Mouse (Mus musculus): ENCODE results near the gene Gm20532. TPM values are rescaled to one million over a fixed set of nuclear protein-coding genes. Genes with fewer than 3 reads are reported as not detected.

Gm20532 gene
- total RNA-seq (2021): not detected

DNA sequence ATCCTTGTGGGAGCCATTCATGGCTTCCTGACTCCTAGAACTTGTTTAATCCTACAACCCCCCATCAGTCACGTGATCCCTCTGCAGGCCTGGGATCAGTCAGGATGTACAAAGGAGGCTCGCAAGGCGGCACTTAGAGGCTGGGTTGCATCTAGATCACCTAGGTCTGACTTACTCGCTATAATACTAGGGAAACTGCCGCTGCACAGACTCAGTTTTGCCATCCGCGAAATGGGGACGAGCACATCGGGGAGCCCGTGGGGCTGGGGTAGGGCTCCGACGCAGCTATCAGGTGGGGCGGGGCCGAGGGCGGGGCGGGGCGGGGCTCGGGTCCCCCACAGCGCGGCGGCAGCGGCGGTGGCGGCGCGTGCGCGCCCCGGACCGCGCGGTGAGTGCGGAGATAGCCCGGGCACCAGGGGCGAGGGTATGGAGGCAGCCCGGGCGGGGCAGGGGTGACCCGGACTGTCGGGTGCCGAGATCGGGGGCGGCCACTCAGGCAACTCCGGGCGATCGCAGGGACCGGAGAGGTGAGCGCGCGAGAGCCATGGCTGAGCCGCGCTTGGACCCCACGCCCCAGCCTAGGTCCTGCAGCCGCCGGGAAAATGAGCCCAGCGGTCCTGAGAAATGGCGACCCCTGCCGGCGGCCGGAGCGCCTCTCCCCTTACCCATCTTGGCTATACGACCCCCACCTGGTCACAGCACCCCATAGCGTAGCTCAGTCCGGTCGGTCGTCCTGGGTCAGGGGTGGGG is at the start of gene Gm20532:
Gm20532 (plus strand) TSS at position 346 of the 750 bp plus-strand sequence.
- peak; percentile 83 for DNase-seq
- intact Hi-C loops (cut with DNase I): no loop called here

DNA sequence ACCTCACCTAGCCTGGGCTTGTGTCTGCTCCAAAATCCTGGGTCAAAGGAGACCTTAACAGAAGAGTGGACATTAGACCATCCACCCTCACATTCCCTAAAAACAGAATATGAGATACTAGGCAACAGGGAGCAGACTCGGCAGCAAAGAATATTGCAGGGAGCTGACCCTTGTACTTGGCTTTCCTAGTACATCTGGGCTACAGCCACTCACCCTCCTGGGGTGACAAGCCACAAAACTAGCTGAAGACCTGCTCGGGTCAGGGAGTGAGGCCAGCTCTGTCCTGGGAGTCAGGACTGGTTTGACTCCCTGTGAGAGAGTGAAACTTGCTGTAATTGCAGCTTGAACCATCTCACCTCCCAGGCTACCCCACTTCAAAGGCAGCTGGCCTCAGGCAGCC is 46.9 kb upstream of the Gm20532 start:
- intact Hi-C loops (cut with DNase I): no loop called here
- DNase-seq: no peak

DNA sequence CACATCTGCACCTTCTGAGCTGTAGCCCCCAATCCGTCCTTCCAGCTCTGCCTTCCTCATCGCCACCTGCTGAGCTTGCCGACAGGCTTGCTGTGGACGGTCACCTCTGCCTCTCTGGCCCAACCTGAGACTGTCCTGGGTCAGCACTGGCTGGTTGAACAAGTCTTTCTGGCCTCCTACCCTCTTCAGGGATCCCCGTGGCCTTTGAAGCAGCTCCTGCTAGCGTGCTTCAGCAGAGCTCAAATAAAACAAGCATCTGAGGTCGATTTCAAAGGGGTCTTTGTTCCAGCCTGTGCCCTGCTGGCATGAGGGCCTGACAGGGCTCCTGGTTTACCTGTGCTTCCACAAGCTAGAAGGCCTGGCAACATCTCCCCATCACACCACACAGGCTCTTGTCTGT is 45.7 kb upstream of the Gm20532 start:
- DNase-seq: no peak
- intact Hi-C loops (cut with DNase I): no loop called here

DNA sequence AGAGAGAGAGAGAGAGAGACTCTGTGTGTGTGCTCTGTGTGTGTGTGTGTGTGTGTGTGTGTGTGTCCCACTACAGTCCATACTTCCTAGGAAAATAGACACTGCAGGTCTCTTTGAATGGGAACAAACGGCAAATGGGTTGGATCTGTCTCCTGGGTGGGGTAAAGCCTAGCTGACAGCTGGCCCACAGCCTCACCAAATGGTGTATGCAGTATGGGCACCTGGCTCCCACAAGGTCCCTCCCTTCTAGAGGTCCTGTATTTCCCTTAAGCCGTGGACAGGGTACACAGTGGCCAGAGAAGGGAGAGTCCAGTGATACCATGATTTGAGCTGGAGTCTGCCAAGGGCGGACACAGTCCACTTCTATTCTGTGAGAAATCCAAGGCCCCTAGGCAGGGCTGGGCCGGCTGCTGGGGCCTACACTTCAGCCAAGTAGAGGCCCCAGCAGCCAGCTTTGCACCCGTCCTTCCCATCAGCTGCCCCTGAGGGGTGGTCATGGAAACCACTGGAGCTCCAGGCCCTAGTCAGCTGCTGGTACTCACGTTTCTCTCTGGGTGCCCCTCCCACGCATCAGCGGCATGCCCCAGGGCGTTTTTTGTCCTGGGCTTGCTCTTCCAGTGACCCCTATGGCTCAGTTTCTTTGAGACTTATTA is 45.1 kb upstream of the Gm20532 start:
- intact Hi-C loops (cut with DNase I): no loop called here
- peak; percentile 57 for DNase-seq

DNA sequence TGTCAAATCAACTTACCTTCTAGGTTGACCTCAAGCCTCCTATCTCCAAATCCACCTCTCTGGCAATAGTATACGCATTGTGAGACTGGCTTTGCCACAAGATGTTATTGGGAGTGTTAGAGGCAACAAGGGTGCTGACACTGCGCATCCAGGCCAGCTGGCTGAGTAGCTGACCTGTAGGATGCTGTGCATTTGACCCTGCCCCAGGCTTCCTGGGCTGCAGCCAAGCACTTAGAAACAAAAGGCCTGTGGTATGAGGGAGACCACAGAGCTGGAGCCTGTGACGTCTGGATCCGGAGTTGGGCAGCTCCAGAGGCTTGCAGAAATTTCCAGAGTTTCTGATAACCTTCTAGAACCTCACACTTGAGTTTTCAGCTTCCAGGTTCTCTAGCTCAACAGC is 43.3 kb upstream of the Gm20532 start:
- no peak for DNase-seq
- intact Hi-C loops (cut with DNase I): no loop called here

DNA sequence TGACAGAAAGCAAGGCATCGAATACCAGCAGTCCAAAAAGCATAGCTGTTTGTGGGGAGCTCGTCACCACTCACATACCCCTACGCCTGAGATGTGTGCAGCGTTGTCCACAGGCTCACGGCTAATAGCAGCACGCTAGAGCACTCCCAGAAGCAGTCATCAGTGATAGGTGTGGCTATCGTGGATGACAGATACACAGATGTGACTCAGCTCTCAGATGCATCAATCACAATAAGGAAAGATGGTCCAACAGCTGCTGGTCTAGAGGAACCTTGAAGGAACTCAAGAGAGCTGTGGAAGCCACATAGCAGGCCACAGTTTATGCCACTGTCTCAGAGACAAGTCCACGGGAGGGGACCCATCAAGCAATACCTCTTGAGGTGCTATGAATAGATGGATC is 42.7 kb upstream of the Gm20532 start:
- intact Hi-C loops (cut with DNase I): no loop called here
- DNase-seq: no peak

DNA sequence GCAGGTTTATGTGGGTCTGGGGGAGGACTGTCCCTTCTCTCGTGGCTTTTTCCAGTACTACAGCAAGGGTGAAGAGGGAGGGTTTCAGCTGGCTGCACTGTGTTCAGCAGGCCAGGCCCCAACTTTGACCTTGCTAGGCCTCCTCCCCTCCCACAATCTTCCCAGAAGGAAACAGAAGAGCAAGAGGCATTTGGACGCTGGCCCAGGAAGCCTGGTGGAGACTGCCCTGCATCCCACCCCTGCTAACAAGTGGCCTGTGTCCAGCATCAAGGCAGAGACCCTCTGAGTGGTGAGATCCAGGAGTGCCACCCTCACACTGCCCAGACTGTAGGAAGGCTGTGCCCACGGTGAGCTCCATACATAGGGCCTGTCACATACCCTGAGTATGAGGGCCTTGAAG is 42.2 kb upstream of the Gm20532 start:
- intact Hi-C loops (cut with DNase I): no loop called here
- no peak for DNase-seq

DNA sequence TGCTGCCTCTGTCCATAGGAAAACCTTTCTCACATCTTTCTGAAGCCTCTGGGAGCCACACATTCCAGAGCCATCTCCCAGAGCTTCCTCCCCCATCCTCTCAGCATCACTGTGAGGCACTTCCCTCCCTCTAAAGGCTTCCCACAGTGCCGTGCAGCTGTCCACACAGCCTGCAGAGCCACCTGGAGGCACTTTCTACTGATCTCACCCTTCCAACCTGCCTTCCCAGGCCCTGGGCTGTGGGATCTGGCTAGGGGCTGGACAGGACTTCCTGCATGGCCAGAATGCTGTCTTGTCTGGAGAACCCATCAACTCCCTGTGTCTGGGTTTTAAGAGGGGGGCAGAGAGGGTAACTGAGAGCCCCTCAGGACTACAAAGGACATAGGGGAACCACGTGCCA is 39.0 kb upstream of the Gm20532 start:
- no peak for DNase-seq
- intact Hi-C loops (cut with DNase I): no loop called here

DNA sequence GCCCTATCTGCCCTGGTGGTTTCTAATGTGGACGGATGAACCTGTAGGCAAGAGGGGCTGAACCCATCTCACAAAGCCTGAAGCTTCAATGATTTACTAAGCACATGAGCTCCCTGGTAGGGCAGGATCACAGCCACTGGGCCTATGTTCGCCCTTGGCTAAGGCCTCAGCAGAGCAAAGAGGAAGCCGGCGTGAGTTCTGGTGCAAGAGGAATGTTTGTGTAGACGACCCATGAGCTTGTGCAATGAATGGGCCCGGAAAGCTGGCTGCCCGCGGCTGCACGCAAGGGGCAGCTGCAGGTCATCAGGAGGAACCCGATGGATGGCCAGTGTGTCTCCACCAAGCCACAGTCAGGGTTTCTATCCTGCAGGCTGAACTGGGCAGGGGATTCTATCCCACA is 36.6 kb upstream of the Gm20532 start:
- intact Hi-C loops (cut with DNase I): no loop called here
- DNase-seq: no peak

DNA sequence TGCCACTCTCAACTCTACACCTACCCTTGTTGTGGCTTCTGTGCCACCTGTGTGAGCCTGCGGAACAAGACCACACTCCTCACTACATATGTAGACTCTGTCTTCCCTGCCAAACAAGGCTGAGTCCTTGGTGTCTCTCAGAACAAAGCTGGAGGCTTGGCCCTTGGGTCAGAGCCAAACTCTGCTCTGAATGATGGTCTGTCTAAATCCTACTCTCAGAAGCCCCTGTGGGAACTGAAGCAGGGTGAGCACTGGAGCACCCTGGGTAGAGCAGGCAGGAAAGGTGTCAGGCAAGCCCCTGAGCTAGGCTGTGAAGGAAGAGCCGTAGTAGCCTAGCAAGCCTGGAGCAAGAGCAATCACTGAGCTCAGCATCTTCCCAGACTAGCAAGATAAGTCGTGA is 36.2 kb upstream of the Gm20532 start:
- no peak for DNase-seq
- intact Hi-C loops (cut with DNase I): no loop called here

DNA sequence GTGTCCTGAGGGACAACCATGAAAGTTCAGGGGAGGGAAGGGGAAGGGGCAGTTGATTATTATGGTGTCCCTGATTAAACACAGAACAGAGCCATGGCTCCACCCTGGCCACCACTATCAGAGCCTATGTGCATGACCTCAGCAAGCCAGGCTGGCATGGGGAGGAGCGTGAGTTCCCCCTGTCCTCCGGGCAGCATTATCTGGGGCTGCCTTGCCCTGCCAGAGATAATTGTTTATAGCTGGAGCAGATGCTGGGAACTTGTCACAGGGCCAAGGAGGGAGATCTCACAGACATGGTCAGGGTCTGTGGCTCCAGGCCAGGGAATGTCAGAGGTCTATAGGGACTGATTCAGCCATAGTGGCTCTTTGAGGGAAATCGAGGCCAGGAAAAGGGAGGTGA is 35.7 kb upstream of the Gm20532 start:
- intact Hi-C loops (cut with DNase I): no loop called here
- peak; percentile 54 for DNase-seq

DNA sequence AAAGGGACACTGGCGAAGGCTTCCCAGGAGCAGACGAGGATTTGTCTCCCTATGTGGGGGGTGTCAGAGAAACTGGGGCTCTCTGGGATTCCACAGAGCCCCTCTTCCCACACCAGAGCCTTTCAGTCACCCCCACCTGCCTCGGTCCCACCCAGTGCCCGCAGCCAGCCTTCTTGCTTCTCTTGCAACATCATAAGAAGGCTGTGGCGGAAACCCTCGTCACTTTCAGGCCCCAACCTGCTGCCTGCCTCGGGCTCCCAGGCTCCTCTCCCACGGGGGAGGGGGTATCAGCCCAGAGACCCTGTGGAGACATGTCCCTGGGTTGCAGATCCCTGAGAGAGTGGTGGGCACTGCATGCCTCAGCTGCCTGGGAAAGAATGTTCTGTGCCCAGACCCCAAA is 35.0 kb upstream of the Gm20532 start:
- intact Hi-C loops (cut with DNase I): no loop called here
- no peak for DNase-seq

DNA sequence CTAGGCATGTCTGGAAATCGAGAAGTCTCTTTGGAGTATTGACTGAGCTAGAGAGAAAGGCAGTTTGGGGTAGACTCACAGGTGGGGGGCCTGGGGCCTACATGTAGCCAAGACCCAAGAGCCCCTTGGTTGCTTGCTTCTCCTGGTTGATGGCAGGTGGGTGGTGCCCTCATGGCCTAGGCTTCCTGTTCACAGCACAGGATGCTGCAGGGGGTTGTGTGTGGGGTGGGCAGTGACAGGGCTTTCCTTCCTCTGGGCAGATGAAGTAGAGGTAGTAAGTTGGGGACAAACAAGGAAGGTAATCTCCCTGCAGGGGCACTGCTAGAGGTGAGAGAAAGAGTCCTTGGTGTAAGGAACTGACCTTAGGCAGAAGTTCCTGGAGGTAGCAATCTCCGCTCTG is 34.4 kb upstream of the Gm20532 start:
- DNase-seq: no peak
- intact Hi-C loops (cut with DNase I): no loop called here

DNA sequence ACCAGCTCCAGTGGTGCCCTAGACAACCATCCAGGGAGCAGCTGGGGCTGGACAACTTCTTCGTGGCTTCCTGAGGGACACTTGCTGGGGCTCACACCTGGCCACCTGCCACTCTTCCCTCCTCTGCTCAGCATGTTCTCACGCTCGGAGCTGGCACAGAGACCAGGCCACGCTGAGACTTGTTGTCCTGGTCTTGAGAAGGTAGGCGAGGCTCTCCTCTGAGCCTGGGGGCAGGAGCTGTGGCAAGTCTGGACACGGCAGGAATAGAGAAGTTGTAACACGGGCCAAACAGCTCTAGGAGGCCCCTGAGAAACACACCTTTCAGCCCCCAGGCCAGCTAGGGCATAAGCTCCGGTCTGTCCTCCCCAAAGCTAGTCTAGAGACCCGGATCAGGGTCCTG is 32.5 kb upstream of the Gm20532 start:
- DNase-seq: no peak
- intact Hi-C loops (cut with DNase I): no loop called here

DNA sequence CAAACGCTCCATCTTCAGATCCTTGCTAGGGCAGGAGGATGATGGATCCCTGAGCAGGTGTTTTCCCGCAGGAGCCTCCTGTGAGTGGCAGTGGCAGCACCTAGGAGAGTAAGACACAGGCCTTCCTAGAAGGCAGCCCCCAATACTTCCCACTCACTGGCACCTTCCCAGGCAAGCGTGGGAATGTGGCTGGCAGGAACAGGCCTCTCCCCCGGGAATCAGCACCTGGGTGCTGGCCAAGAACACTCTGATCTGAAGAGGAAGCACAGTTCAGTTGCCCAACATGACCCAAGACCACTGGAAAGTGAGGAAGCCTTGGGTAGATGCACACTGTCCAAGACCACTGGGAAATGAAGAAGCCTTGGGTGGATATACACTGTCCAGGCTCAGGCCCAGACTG is 31.4 kb upstream of the Gm20532 start:
- no peak for DNase-seq
- intact Hi-C loops (cut with DNase I): no loop called here

DNA sequence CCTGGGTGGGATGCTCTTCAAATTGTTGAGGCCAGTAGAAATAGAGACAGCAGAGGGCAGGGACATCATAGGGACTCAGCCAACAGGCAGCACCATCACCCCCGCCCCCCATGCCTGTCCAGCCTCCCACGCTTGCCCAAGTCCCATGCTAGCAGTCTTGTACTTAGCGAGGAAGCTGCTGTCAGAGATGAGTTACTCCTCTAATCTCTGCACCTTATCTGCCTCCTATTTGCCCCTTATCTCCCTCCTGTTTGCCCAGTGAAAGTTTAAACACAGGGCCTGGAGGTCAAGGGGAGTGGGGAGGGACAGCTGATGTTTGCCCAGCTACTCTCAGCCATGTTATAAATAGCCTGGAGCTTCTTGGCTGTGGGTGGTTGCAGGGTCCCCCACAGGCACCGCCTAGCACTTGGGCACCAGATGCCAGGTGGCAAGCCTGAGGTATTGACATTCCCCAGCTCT is 29.9 kb upstream of the Gm20532 start:
- intact Hi-C loops (cut with DNase I): no loop called here
- DNase-seq: no peak

DNA sequence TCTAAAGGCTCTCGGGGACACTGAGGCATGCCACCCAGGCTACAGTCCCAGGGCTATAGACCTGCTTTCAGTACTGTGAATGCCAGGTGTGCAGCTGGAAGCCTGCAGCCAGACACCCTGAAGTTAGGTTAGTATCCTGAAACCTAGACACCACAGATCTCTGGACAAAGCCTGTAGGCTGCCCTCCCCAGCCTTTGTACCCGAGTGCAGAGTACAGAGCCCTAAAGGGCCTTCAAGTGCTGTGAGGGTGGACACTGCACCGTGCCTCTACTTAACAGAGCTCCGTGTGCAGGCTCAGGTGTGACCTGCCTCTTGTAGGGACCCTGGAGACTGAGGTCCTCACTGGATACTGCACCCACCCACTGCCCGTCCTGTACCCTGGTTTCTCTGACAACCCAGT is 25.9 kb upstream of the Gm20532 start:
- intact Hi-C loops (cut with DNase I): loop anchor here (5.0 kb wide), 1 partner anchor 108 kb away; no protein-coding TSS in a partner anchor

DNA sequence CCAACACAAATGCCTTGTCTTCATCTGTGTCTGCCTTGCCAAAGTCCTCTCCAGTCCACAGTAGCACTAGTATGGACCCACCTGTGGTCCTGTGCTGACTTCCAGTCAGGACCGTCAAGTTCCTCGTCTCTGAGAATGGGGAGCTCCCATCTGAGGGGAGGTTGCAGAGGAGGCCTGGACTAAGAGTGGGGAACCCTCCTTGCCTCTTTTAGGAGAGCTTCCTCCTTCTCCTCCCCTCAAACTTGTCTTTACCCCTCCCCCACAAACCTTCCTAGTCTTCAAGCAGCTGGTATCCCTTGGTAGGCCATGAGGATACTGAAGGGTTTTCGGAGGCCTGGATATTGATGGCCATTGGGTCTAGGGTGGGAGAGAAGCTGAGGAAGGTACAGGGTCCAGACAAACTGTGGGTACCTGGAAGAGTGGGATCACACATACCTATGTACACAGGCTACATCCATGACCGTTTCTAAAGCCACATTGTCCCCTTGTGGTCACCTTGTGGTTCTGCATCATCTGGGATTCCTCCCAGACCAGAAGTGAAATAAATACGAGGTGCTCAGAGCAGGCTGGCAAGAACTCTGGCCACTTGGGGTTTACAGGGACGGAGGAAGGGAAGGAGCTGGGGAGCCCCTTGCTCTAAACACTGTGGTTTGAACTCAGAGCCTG is 25.0 kb upstream of the Gm20532 start:
- no peak for DNase-seq
- intact Hi-C loops (cut with DNase I): loop anchor here (5.0 kb wide), 1 partner anchor 109 kb away; no protein-coding TSS in a partner anchor

More for the DNA sequence above, 25.9 kb upstream of the Gm20532 start:
- DNase-seq: no peak

DNA sequence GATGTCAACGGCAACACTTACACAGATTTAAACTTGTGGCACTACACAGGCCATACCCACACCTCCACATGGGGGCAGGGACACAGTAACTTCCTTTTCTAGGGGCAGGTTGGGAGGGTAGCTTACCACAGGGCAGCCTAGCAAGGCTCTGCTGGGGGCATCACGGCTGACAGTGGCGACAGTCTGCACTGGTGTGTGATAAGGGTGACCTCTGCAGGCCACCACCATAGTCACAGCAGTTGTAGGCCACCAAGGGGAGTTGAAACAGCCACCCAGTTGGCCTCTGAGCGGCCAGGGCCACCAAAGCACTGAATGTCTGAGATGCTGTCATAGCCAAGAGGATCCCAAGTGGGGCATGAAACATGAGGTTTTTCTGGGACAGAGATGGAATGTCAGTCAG is 20.2 kb upstream of the Gm20532 start:
- intact Hi-C loops (cut with DNase I): no loop called here
- peak; percentile 57 for DNase-seq

DNA sequence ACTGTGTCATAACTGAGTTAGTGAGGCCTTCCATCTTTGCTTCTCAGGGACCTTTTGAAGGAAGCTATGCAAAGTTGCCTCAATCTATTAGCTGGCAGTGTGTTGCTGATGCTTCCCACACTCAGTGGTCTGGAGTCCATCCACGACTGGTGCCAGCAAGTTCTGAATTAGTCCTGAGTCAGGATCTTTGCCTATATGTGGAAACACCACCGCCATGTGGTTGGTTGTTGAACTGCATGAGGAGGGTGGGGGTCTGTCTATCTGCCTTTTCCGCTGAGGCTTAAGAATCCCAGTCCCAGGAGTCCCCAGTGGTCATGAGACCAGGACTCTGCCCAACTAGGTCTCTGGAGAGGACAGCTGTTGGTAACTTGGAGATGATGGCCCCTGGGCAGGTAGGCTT is 16.4 kb upstream of the Gm20532 start:
- DNase-seq: peak; percentile 77
- intact Hi-C loops (cut with DNase I): no loop called here

DNA sequence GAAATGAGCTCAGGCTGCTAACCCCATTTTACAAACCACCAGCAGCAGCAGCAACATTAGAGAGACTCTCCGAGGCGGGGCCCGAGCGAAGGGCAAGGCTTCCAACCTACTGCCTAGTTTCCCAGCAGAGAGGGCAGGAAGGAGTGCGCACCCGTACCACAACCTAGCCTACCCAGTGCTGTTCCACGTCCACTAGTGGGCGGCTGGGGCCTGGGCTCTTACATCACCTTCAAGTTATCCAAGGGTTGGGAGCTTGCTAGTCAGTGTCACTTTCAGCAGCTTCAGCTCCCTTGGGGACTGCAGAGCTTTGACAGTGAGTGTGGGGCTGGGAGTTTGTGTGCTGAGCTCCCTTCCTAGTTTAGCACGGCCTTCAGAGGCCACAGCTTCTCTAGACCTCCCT is 15.0 kb upstream of the Gm20532 start:
- no peak for DNase-seq
- intact Hi-C loops (cut with DNase I): no loop called here

DNA sequence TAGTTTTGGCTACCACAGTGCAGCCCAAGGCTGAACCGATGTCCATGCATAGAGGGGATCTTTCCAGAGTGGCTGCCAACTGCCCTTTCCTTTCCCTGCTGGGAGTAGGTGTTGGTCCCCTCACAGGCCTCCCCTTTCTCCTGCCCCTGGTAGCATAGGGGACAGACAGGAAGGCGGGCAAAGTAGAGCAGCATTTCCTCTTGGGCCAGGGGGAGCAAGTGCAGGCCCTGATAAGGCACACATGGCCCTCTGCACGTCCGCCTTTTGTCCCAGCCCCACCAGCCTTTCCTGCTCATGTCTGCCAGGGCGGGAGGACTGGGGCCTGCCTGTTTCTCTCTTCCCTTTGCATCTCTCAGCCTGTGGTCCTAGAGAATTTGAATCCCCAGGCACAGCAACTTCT is 14.6 kb upstream of the Gm20532 start:
- DNase-seq: no peak

More for the DNA sequence above, 14.6 kb upstream of the Gm20532 start:
- intact Hi-C loops (cut with DNase I): no loop called here

Data from left cerebral cortex, postnatal 4 days (tissue).